Comparison of ENCODE assay signal across 20 mouse cellular contexts in the genomic region with DNA sequence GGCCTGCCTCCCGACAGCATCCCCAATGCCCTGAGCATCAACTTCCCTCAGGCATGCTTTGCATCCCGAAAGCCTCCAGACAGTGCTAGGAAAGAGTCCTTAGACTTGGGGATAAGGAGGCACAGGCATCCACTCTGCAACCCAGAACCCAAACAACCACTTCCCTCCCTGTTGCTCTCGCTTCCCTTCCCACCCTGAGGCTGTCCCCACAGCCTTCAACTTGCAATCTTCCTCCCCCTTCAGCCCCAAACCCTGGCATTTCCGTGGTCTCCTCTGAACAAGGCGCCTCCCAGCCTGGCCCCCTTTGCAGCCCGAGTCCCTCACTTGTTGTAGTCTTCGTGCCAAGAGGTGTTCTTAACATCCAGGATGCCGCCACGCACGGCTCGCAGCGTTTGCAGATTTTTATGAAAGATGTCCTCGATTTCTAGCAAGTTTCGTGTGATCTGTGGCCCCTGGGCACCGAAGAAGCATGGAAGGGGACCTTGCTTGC. TPM values are rescaled to one million over a fixed set of nuclear protein-coding genes. Genes with fewer than 3 reads are reported as not detected.
A peak's percentile ranks its signal among the peaks of the same experiment; 100 is the strongest.
DNase-seq lines count a peak whose midpoint lies in the region; ATAC-seq lines count a peak whose summit lies in the region.
"Had no signal": no experiment of that assay in that cellular context is flagged by ENCODE, and none has a peak within 500 bp of the region (broad histone marks: within the 10 kb centered on the region; RNA-seq: fewer than 3 reads in every experiment).

No protein-coding gene starts in this region.

- H3K4me1 ChIP-seq in embryonic facial prominence, embryonic 12.5 days, result peaks cover 32% of the 10 kb centered on the region
- peaks cover 33% of the 10 kb centered on the region for H3K4me1 ChIP-seq in embryonic facial prominence, embryonic 10.5 days
- H3K4me1 ChIP-seq in limb, embryonic 13.5 days, result peaks cover 28% of the 10 kb centered on the region
- peaks cover 25% of the 10 kb centered on the region for H3K4me1 ChIP-seq in limb, embryonic 10.5 days

- WGBS in embryonic facial prominence, embryonic 12.5 days, result 63% methylated on average over 15 of the region's 15 CpGs
- WGBS in embryonic facial prominence, embryonic 10.5 days, result 64% methylated on average over 15 of the region's 15 CpGs
- 62% methylated on average over 15 of the region's 15 CpGs for WGBS in limb, embryonic 13.5 days
- WGBS in limb, embryonic 10.5 days, result 69% methylated on average over 15 of the region's 15 CpGs

- H3K27ac ChIP-seq in embryonic facial prominence, embryonic 12.5 days, result 0 out of 2 replicates have a peak overlapping the region, but pooled peaks have one; percentile 4
- no peak overlapping the region for H3K27ac ChIP-seq in embryonic facial prominence, embryonic 10.5 days (replicated peaks)
- 0 out of 2 replicates have a peak overlapping the region, but pooled peaks have one; percentile 0 for H3K27ac ChIP-seq in limb, embryonic 13.5 days
- H3K27ac ChIP-seq in limb, embryonic 10.5 days, result no peak overlapping the region
- H3K27ac ChIP-seq: kidney, embryonic 15.5 days; liver, embryonic 14.5 days had no signal

- DNase-seq in embryonic facial prominence, embryonic 10.5 days (ENCODE audit: low spot score), result no peak
- no peak for DNase-seq in limb, embryonic 10.5 days (ENCODE audit: low spot score)
- no peak for DNase-seq in adrenal gland, postnatal 14 days
- no peak for DNase-seq in left cerebral cortex, adult 18-20 months (ENCODE audit: low spot score in 2 of 2)
- DNase-seq: cerebellum, adult 11 months; cerebellum, postnatal 14 days; gastrocnemius, postnatal 25 days; lung, postnatal 10 days; right cerebral cortex, postnatal 4 days; thymus, adult 18-20 months had no signal

- H3K9ac ChIP-seq in embryonic facial prominence, embryonic 12.5 days, result no peak overlapping the region
- H3K9ac ChIP-seq in limb, embryonic 13.5 days, result peak overlapping the region; percentile 15; the same call in 1 of the 2 replicates
- H3K9ac ChIP-seq: kidney, embryonic 15.5 days; liver, embryonic 14.5 days had no signal

- no peak for ATAC-seq in embryonic facial prominence, embryonic 12.5 days (ENCODE audit: insufficient number of reproducible peaks, insufficient read depth, low FRiP score, low TSS enrichment)
- no peak for ATAC-seq in limb, embryonic 13.5 days (ENCODE audit: low FRiP score, low read depth)
- 0 out of 2 replicates have a peak, but pooled peaks have one; percentile 8 for ATAC-seq in common myeloid progenitor, adult 5-6 weeks (replicated peaks; ENCODE audit: low read depth, poor library complexity, severe bottlenecking)
- peak; percentile 27; the same call in 1 of the 2 replicates for ATAC-seq in megakaryocyte progenitor cell, adult 5-6 weeks (replicated peaks; ENCODE audit: poor library complexity)
- ATAC-seq: CD4-positive, CD25-positive, alpha-beta regulatory T cell, adult 4 months had no signal

- no peak overlapping the region for H3K4me2 ChIP-seq in embryonic facial prominence, embryonic 12.5 days (replicated peaks)
- peak overlapping the region; percentile 21; the same call in 1 of the 2 replicates for H3K4me2 ChIP-seq in limb, embryonic 13.5 days (replicated peaks)
- H3K4me2 ChIP-seq: heart, embryonic 11.5 days; kidney, embryonic 15.5 days had no signal

- no peaks in the 10 kb centered on the region for H3K36me3 ChIP-seq in embryonic facial prominence, embryonic 12.5 days
- H3K36me3 ChIP-seq in embryonic facial prominence, embryonic 10.5 days (replicated peaks), result no peaks in the 10 kb centered on the region
- H3K36me3 ChIP-seq in limb, embryonic 13.5 days, result no peaks in the 10 kb centered on the region
- H3K36me3 ChIP-seq in limb, embryonic 10.5 days, result no peaks in the 10 kb centered on the region
- H3K36me3 ChIP-seq: G1E; kidney, embryonic 15.5 days had no signal

- no peaks in the 10 kb centered on the region for H3K27me3 ChIP-seq in embryonic facial prominence, embryonic 12.5 days
- H3K27me3 ChIP-seq in embryonic facial prominence, embryonic 10.5 days (replicated peaks; ENCODE audit: low read depth, poor library complexity, severe bottlenecking), result peaks cover 17% of the 10 kb centered on the region; the same call in 1 of the 2 replicates
- H3K27me3 ChIP-seq in limb, embryonic 13.5 days, result no peaks in the 10 kb centered on the region
- 0 out of 2 replicates have a peak, but pooled peaks cover 7% of the 10 kb centered on the region for H3K27me3 ChIP-seq in limb, embryonic 10.5 days (ENCODE audit: low read depth, poor library complexity, severe bottlenecking)

- no peaks in the 10 kb centered on the region for H3K9me3 ChIP-seq in embryonic facial prominence, embryonic 12.5 days
- H3K9me3 ChIP-seq in embryonic facial prominence, embryonic 10.5 days, result no peaks in the 10 kb centered on the region
- H3K9me3 ChIP-seq in limb, embryonic 13.5 days, result no peaks in the 10 kb centered on the region
- no peaks in the 10 kb centered on the region for H3K9me3 ChIP-seq in limb, embryonic 10.5 days (replicated peaks)
- H3K9me3 ChIP-seq: G1E; kidney, embryonic 15.5 days had no signal

- no peak overlapping the region for H3K4me3 ChIP-seq in embryonic facial prominence, embryonic 12.5 days
- no peak overlapping the region for H3K4me3 ChIP-seq in embryonic facial prominence, embryonic 10.5 days
- H3K4me3 ChIP-seq in limb, embryonic 13.5 days, result no peak overlapping the region
- H3K4me3 ChIP-seq in limb, embryonic 10.5 days, result no peak overlapping the region
- H3K4me3 ChIP-seq: kidney, embryonic 15.5 days had no signal

RNA-seq across cellular contexts. Expression of a gene that starts 32.7 kb away (rescaled TPM):
- 2.4 and 2.8 TPM in 2 replicates for polyA plus RNA-seq in embryonic facial prominence, embryonic 12.5 days (2016; fragmentation: Nextera tagmentation; extraction: Ambion mirVana)
- polyA plus RNA-seq in embryonic facial prominence, embryonic 10.5 days (2016; fragmentation: Nextera tagmentation; extraction: Ambion mirVana), result 1.3 and 1.4 TPM in 2 replicates
- 2.2 and 2.4 TPM in 2 replicates for polyA plus RNA-seq in limb, embryonic 13.5 days (2015; fragmentation: Nextera tagmentation; extraction: Ambion mirVana)
- polyA plus RNA-seq in limb, embryonic 10.5 days (2016; fragmentation: Nextera tagmentation; extraction: Ambion mirVana), result 1.0 and 1.3 TPM in 2 replicates
- 0.68 TPM in 1 of 2 replicates, not detected in the other for total RNA-seq in common myeloid progenitor, adult 5-6 weeks (2017)
- 0.07 TPM in 1 of 2 replicates, not detected in the other for total RNA-seq in megakaryocyte progenitor cell, adult 5-6 weeks (2015)
- under 0.01 TPM in 1 of 2 replicates, not detected in the other for total RNA-seq in megakaryocyte progenitor cell, adult 5-6 weeks (2017)
- 0.22 and 0.49 TPM in 2 replicates for total RNA-seq in adrenal gland, postnatal 14 days (2021)
- 1 to 10 TPM; 2.2 to 3.7 TPM for total RNA-seq in left cerebral cortex, adult 18-20 months (2021)
- total RNA-seq: hematopoietic stem cell, adult 5-6 weeks had no signal

RNA-seq across cellular contexts. Expression of a gene that starts 43.8 kb away (rescaled TPM):
- 57.0 and 61.9 TPM in 2 replicates for polyA plus RNA-seq in embryonic facial prominence, embryonic 12.5 days (2016; fragmentation: Nextera tagmentation; extraction: Ambion mirVana)
- polyA plus RNA-seq in embryonic facial prominence, embryonic 10.5 days (2016; fragmentation: Nextera tagmentation; extraction: Ambion mirVana), result 29.5 and 29.8 TPM in 2 replicates
- 45.8 and 47.6 TPM in 2 replicates for polyA plus RNA-seq in limb, embryonic 13.5 days (2015; fragmentation: Nextera tagmentation; extraction: Ambion mirVana)
- polyA plus RNA-seq in limb, embryonic 10.5 days (2016; fragmentation: Nextera tagmentation; extraction: Ambion mirVana), result 44.2 and 55.2 TPM in 2 replicates
- total RNA-seq in common myeloid progenitor, adult 5-6 weeks (2017), result 0.55 TPM in 1 of 2 replicates, not detected in the other
- total RNA-seq in megakaryocyte progenitor cell, adult 5-6 weeks (2015), result 0.15 TPM in 1 of 2 replicates, not detected in the other
- 0.24 and 0.33 TPM in 2 replicates for total RNA-seq in megakaryocyte progenitor cell, adult 5-6 weeks (2017)
- total RNA-seq in adrenal gland, postnatal 14 days (2021), result 1.5 and 2.0 TPM in 2 replicates
- 10 to 100 TPM; 51.9 to 65.6 TPM for total RNA-seq in left cerebral cortex, adult 18-20 months (2021)

Comparison
In these comparisons a context has a peak if more than half of its experiments do, and no peak if none do; other contexts are left out.
1. H3K27ac ChIP-seq: peak in embryonic facial prominence, embryonic 12.5 days (single experiment) and limb, embryonic 13.5 days (single experiment); none in embryonic facial prominence, embryonic 10.5 days (single experiment) and limb, embryonic 10.5 days (single experiment).
2. ATAC-seq: peak in common myeloid progenitor, adult 5-6 weeks (single experiment) and megakaryocyte progenitor cell, adult 5-6 weeks (single experiment); none in embryonic facial prominence, embryonic 12.5 days (single experiment) and limb, embryonic 13.5 days (single experiment).
3. RNA of a gene that starts 43.8 kb away (total RNA-seq): 51.9 to 65.6 TPM in left cerebral cortex, adult 18-20 months; 1.5 to 2.0 TPM in adrenal gland, postnatal 14 days, 0.55 TPM in common myeloid progenitor, adult 5-6 weeks and 0.15 to 0.33 TPM in megakaryocyte progenitor cell, adult 5-6 weeks; every median in the first group is over 10 times any median in the second.